Mouse (Mus musculus): ENCODE results near the gene Ninl. TPM values are rescaled to one million over a fixed set of nuclear protein-coding genes. Genes with fewer than 3 reads are reported as not detected.
"Not testable (repeated sequence)": the region's sequence is repeated elsewhere in the genome, so short reads cannot be mapped to it uniquely, and the experiment has no call there.

Gene Ninl
- polyA plus RNA-seq, 1 experiment, result 4.5 TPM

GRCm38 (mm10) chr2:150951201-150951600, 88.0 kb downstream of the Ninl start:
- no peaks in the 10 kb centered on the region for H3K27me3 ChIP-seq (ENCODE audit: control insufficient read depth, insufficient read depth, insufficient read length)
- no peak overlapping the region for H3K4me3 ChIP-seq (ENCODE audit: insufficient read depth, poor library complexity, severe bottlenecking)
- H3ac ChIP-seq (ENCODE audit: control insufficient read depth, insufficient read length, low read depth), result no peak overlapping the region
- H3K79me3 ChIP-seq (ENCODE audit: low read depth), result no peaks in the 10 kb centered on the region
- TF ChIP-seq USF1 (IDR thresholded peaks at IDR 0.05; ENCODE audit: low read depth) (no peak), CTCF (IDR thresholded peaks at IDR 0.05; ENCODE audit: control insufficient read depth, insufficient read depth, insufficient read length) (no peak), MAX (IDR thresholded peaks at IDR 0.05) (no peak), MYOD1 (IDR thresholded peaks at IDR 0.05; ENCODE audit: control insufficient read depth, insufficient read length, low read depth) (no peak), FOSL1 (IDR thresholded peaks at IDR 0.05; ENCODE audit: insufficient read depth, low read length, poor library complexity, severe bottlenecking) (no peak), MYOG (IDR thresholded peaks at IDR 0.05; ENCODE audit: control insufficient read depth, extremely low read depth, insufficient read length) (no peak), CEBPB (IDR thresholded peaks at IDR 0.05; ENCODE audit: low read depth) (no peak)
- no peaks in the 10 kb centered on the region for H3K79me2 ChIP-seq (ENCODE audit: control insufficient read depth, insufficient read depth)
- peaks cover 37% of the 10 kb centered on the region for H3K36me3 ChIP-seq (ENCODE audit: control insufficient read depth, insufficient read depth)

- TF ChIP-seq MAX (IDR thresholded peaks at IDR 0.05) (no peak), MYOD1 (IDR thresholded peaks at IDR 0.05; ENCODE audit: control insufficient read depth, insufficient read length, low read depth) (no peak), CTCF (IDR thresholded peaks at IDR 0.05; ENCODE audit: control insufficient read depth, insufficient read depth, insufficient read length) (no peak), CEBPB (IDR thresholded peaks at IDR 0.05; ENCODE audit: low read depth) (no peak), USF1 (IDR thresholded peaks at IDR 0.05; ENCODE audit: low read depth) (no peak), FOSL1 (IDR thresholded peaks at IDR 0.05; ENCODE audit: insufficient read depth, low read length, poor library complexity, severe bottlenecking) (no peak), MYOG (IDR thresholded peaks at IDR 0.05; ENCODE audit: control insufficient read depth, extremely low read depth, insufficient read length) (no peak)
- H3K79me2 ChIP-seq (ENCODE audit: control insufficient read depth, insufficient read depth), result no peaks in the 10 kb centered on the region
- H3K36me3 ChIP-seq (ENCODE audit: control insufficient read depth, insufficient read depth), result peaks cover 32% of the 10 kb centered on the region
Observed at GRCm38 (mm10) chr2:150950056-150950455, 89.1 kb downstream of the Ninl start.

GRCm38 (mm10) chr2:150949652-150950051, 89.5 kb downstream of the Ninl start:
- Histone ChIP-seq H3ac (ENCODE audit: control insufficient read depth, insufficient read length, low read depth) (no peak overlapping the region), H3K79me2 (ENCODE audit: control insufficient read depth, insufficient read depth) (no peaks in the 10 kb centered on the region), H3K4me3 (ENCODE audit: insufficient read depth, poor library complexity, severe bottlenecking) (no peak overlapping the region), H3K27me3 (ENCODE audit: control insufficient read depth, insufficient read depth, insufficient read length) (no peaks in the 10 kb centered on the region), H3K36me3 (ENCODE audit: control insufficient read depth, insufficient read depth) (peaks cover 32% of the 10 kb centered on the region), H3K79me3 (ENCODE audit: low read depth) (no peaks in the 10 kb centered on the region)
- TF ChIP-seq FOSL1 (IDR thresholded peaks at IDR 0.05; ENCODE audit: insufficient read depth, low read length, poor library complexity, severe bottlenecking) (no peak), CTCF (IDR thresholded peaks at IDR 0.05; ENCODE audit: control insufficient read depth, insufficient read depth, insufficient read length) (no peak), MYOG (IDR thresholded peaks at IDR 0.05; ENCODE audit: control insufficient read depth, extremely low read depth, insufficient read length) (no peak), MAX (IDR thresholded peaks at IDR 0.05) (no peak), USF1 (IDR thresholded peaks at IDR 0.05; ENCODE audit: low read depth) (no peak), MYOD1 (IDR thresholded peaks at IDR 0.05; ENCODE audit: control insufficient read depth, insufficient read length, low read depth) (no peak), CEBPB (IDR thresholded peaks at IDR 0.05; ENCODE audit: low read depth) (no peak)

More at GRCm38 (mm10) chr2:150950056-150950455, 89.1 kb downstream of the Ninl start:
- no peak overlapping the region for H3ac ChIP-seq (ENCODE audit: control insufficient read depth, insufficient read length, low read depth)
- H3K4me3 ChIP-seq (ENCODE audit: insufficient read depth, poor library complexity, severe bottlenecking), result no peak overlapping the region
- no peaks in the 10 kb centered on the region for H3K27me3 ChIP-seq (ENCODE audit: control insufficient read depth, insufficient read depth, insufficient read length)
- no peaks in the 10 kb centered on the region for H3K79me3 ChIP-seq (ENCODE audit: low read depth)

GRCm38 (mm10) chr2:150948786-150949185, 90.4 kb downstream of the Ninl start:
- no peaks in the 10 kb centered on the region for H3K79me2 ChIP-seq (ENCODE audit: control insufficient read depth, insufficient read depth)
- H3K36me3 ChIP-seq (ENCODE audit: control insufficient read depth, insufficient read depth), result peaks cover 32% of the 10 kb centered on the region
- TF ChIP-seq CEBPB (IDR thresholded peaks at IDR 0.05; ENCODE audit: low read depth) (no peak), FOSL1 (IDR thresholded peaks at IDR 0.05; ENCODE audit: insufficient read depth, low read length, poor library complexity, severe bottlenecking) (no peak), CTCF (IDR thresholded peaks at IDR 0.05; ENCODE audit: control insufficient read depth, insufficient read depth, insufficient read length) (no peak)
- no peak overlapping the region for H3K4me3 ChIP-seq (ENCODE audit: insufficient read depth, poor library complexity, severe bottlenecking)
- H3K27me3 ChIP-seq (ENCODE audit: control insufficient read depth, insufficient read depth, insufficient read length), result no peaks in the 10 kb centered on the region
- H3K79me3 ChIP-seq (ENCODE audit: low read depth), result no peaks in the 10 kb centered on the region
- H3ac ChIP-seq (ENCODE audit: control insufficient read depth, insufficient read length, low read depth), result no peak overlapping the region

- H3ac ChIP-seq (ENCODE audit: control insufficient read depth, insufficient read length, low read depth); H3K4me3 ChIP-seq (ENCODE audit: insufficient read depth, poor library complexity, severe bottlenecking); H3K79me2 ChIP-seq (ENCODE audit: control insufficient read depth, insufficient read depth); H3K27me3 ChIP-seq (ENCODE audit: control insufficient read depth, insufficient read depth, insufficient read length); H3K79me3 ChIP-seq (ENCODE audit: low read depth): not testable (repeated sequence)
- H3K36me3 ChIP-seq (ENCODE audit: control insufficient read depth, insufficient read depth), result peaks cover 29% of the 10 kb centered on the region
Observed at GRCm38 (mm10) chr2:150947880-150948611, 91.1 kb downstream of the Ninl start.

- not testable (repeated sequence) for H3K79me2 ChIP-seq (ENCODE audit: control insufficient read depth, insufficient read depth); H3K79me3 ChIP-seq (ENCODE audit: low read depth); H3K27me3 ChIP-seq (ENCODE audit: control insufficient read depth, insufficient read depth, insufficient read length); H3ac ChIP-seq (ENCODE audit: control insufficient read depth, insufficient read length, low read depth); H3K4me3 ChIP-seq (ENCODE audit: insufficient read depth, poor library complexity, severe bottlenecking)
- peaks cover 22% of the 10 kb centered on the region for H3K36me3 ChIP-seq (ENCODE audit: control insufficient read depth, insufficient read depth)
Observed at GRCm38 (mm10) chr2:150947341-150947740, 91.8 kb downstream of the Ninl start.
